Mouse (Mus musculus) liver, postnatal 0 days (tissue): ENCODE results near the gene Olfr160.

Experiments
- CTCF ChIP-seq: sonication (generic); IDR thresholded peaks from 2 replicates; pipeline ENCODE4 v1.5.1; 2016; ENCODE audit warnings: antibody characterized with exemption, low read depth
- EP300 ChIP-seq: IDR thresholded peaks from 2 replicates; pipeline ENCODE4 v1.6.1; 2016; ENCODE audit warnings: antibody characterized with exemption, low read depth, mild to moderate bottlenecking

GRCm38 (mm10) chr9:37716150-37716549, at the start of gene Olfr160:
- TF ChIP-seq CTCF (no peak), EP300 (no peak)
